Mouse (Mus musculus) bone marrow, adult 2 months (tissue): ENCODE data around the gene Fes. TPM values are rescaled to one million over a fixed set of nuclear protein-coding genes. Genes with fewer than 3 reads are reported as not detected.

Source experiments
- H3K27ac ChIP-seq: fragments of 200-500 bp; 2 replicates; pipeline ENCODE4 v1.5.1; 2012; ENCODE audit warnings: low read depth, mild to moderate bottlenecking, control low read depth, inconsistent platforms, low read length; ENCODE audit not compliant: control insufficient read depth, poor library complexity, insufficient read depth
- H3K4me1 ChIP-seq: fragments of 200-500 bp; 2 replicates; pipeline ENCODE4 v1.6.1; 2011; ENCODE audit warnings: low read length; ENCODE audit not compliant: control insufficient read depth, insufficient read depth
- H3K4me3 ChIP-seq: fragments of 200-500 bp; replicated peaks from 2 replicates; pipeline ENCODE3; 2011; ENCODE audit warnings: mild to moderate bottlenecking, low read depth, low read length, control low read depth; ENCODE audit not compliant: control insufficient read depth
- CTCF ChIP-seq: fragments of 200-500 bp; IDR thresholded peaks from 2 replicates; pipeline ENCODE4 v1.5.1; 2011; ENCODE audit warnings: low read length, control low read depth; ENCODE audit not compliant: control insufficient read depth, insufficient read depth
- POLR2A ChIP-seq: fragments of 200-500 bp; IDR thresholded peaks from 2 replicates; pipeline ENCODE4 v1.6.1; 2011; ENCODE audit warnings: low read depth, mild to moderate bottlenecking, control low read depth, low read length, borderline replicate concordance; ENCODE audit not compliant: control insufficient read depth
- WGBS: fragments of 180-500 bp; shearing (Covaris S2); methylation state at CpG from one replicate; pipeline ENCODE4 v1.1.7; 2018; 5-methylcytosine and 5-hydroxymethylcytosine counted together
- polyA plus RNA-seq: library from polyadenylated mRNA; stranded (reverse); fragments of >200 nt; gene quantifications from 2 replicates; pipeline ENCODE4 v1.2.4, GENCODE M21; 2011; ENCODE audit warnings: low replicate concordance; ENCODE audit not compliant: missing spikeins, insufficient read depth, insufficient read length

Gene Fes
- polyA plus RNA-seq: 143 and 311 TPM in 2 replicates

DNA sequence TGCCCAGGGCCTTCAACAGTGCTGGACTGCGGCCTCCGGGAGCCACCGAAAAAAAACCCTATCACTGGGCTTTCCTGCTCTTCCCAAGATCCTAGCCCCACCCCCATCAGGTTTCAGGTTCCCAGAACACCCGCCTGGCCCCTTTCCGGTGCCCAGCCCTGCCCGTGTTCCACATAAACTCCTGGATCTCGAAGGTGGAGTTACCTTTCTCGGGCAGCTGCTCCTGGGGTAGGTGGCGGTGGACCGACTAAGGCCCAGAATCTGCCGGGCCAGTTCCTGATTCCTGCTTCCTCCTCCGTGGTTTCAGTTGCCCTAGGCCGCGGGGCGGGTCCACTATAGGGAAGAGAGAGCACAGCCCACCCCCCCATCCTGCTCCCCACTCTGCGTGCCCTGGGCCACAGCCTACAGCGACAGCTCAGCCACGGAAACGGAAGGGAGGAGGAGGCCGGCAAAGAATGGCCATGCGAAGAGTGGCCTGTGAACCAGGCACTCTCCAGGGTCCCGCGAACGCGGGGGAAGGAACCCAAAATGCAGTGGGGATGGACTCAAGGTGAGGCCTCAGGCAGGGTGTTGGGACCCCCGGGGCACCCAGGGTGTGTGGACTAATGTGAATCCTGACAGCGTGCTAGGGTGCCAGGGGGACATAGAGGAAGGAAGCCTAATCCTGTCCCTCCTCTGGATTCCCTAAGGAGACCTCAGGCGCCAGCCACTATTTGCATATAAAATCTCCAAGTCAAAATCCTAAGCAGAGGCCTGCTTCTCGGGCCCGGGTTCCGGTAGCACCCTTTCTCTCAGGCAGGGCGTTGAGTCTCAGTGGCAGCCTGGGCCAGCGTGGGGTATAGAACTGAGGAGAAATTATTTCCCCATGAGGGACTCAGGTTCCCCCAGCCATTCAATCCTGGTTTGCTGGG, at the start of gene Fes:
TSS of gene Fes (minus strand) at position 314 of the 911 bp plus-strand sequence.
- Histone ChIP-seq H3K4me1 (peaks cover 6% of the 10 kb centered on the region; the same call in 1 of the 2 replicates), H3K27ac (peak within 1 kb of the TSS; percentile 94), H3K4me3 (peak within 1 kb of the TSS; percentile 88)
- 5% methylated on average over 33 of the region's 33 CpGs for WGBS
- TF ChIP-seq CTCF (no peak), POLR2A (peak; percentile 80; the same call in 1 of the 2 replicates)

DNA sequence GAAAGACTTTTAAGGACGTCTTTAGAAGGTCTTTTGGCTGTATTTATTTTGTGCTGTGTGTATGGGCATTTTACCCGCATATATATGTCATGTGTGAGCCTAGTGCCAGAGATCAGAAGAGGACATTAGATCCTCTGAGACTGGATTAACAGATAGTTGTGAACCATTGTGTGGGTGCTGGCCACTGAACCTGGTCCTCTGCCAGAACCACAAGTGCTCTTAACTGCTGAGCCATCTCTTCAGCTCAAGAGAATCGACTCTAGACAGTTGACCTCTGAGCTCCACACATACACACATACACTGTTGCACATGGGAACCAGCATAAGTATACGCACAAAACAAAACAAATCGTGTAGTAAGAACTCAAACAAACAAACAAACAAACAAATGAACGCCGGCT, 48.8 kb upstream of the Fes start:
- no peaks in the 10 kb centered on the region for H3K4me1 ChIP-seq
- H3K4me3 ChIP-seq: no peak overlapping the region
- no peak overlapping the region for H3K27ac ChIP-seq
- 74% methylated on average over 7 of the region's 7 CpGs for WGBS
- TF ChIP-seq CTCF (no peak), POLR2A (no peak)

DNA sequence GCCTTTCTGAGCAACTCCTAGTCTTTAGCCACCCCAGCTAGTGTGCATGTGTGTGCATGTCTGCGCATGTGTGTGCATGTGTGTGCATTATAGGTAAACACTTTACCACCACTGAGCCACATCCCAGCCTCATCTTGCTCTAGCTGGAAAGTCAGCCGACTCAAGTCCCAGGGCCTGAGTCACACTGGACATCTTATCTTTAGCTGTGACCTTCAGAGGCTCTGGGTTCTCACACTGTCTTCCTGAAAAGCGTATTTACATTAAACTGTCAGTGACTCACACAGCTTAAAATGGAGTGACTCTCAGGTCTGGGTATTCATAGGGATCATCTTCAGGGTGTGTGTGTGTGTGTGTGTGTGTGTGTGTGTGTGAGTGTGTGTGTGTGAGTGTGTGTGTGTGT, 47.8 kb upstream of the Fes start:
- no peak for TF ChIP-seq CTCF
- no peak for TF ChIP-seq POLR2A
- Histone ChIP-seq H3K27ac (no peak overlapping the region), H3K4me1 (no peaks in the 10 kb centered on the region), H3K4me3 (no peak overlapping the region)
- WGBS: 76% methylated on average over 3 of the region's 3 CpGs

DNA sequence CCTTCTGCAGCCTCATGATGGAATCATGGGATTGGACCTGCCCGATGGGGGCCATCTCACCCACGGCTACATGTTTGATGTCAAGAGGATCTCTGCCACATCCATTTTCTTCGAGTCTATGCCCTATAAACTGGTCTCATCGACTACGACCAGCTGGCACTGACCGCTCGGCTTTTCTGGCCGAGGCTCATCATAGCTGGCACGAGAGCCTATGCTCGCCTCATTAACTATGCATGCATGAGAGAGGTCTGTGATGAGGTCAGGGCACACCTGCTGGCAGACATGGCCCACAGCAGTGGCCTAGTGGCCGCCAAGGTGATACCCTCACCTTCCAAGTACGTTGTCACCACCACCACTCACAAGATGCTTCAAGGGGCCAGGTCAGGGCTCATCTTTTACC, 41.9 kb upstream of the Fes start:
- 89% methylated on average over 12 of the region's 12 CpGs for WGBS
- H3K27ac ChIP-seq: no peak overlapping the region
- H3K4me1 ChIP-seq: peaks cover 11% of the 10 kb centered on the region; the same call in 1 of the 2 replicates
- no peak overlapping the region for H3K4me3 ChIP-seq
- TF ChIP-seq CTCF (no peak), POLR2A (no peak)

DNA sequence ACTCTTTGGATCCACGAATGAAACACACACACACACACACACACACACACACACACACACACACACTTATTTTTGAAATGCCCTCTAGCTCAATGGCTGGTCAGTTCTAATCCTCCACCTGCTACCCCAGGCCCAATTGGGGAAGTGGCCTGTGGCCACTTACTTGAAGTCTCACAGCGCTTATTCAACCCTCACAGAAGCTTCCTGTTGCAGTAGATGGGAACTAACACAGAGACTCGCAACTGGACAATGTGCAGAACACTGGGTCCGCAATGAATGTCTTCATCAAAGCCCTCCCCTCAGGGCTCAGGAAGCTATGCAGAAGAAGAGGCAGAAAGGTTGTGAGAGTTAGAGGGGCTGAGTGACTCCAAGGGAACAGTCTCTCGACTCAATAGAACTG, 40.0 kb upstream of the Fes start:
- peaks cover 11% of the 10 kb centered on the region; the same call in 1 of the 2 replicates for H3K4me1 ChIP-seq
- TF ChIP-seq POLR2A (no peak), CTCF (no peak)
- WGBS: 20% methylated on average over 5 of the region's 5 CpGs
- H3K27ac ChIP-seq: peak overlapping the region; percentile 91; the same call in 1 of the 2 replicates
- H3K4me3 ChIP-seq: no peak overlapping the region

DNA sequence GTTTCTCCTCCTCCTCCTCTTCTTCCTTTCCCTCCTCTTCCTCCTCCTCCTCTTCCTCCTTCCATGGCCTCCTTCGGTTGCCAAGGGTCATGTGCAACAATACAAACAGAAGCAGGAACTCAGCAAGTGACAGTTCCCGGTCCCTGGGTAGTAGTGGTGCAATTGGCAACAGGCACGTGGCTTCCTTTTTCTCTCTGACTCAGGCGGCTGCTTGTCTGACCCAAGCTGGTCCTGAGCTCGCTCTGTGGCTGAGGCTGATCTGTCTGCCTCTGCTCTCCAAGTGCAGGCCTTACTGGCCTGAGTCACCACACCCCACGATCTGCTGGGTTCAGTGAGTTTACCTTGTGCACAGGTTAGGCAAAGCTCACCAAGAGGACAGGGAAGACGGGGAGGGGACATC, 38.6 kb upstream of the Fes start:
- peak overlapping the region; percentile 91 for H3K27ac ChIP-seq
- TF ChIP-seq CTCF (no peak), POLR2A (no peak; the same call in 1 of the 2 replicates)
- WGBS: 18% methylated on average over 7 of the region's 7 CpGs
- H3K4me1 ChIP-seq: peaks cover 11% of the 10 kb centered on the region; the same call in 1 of the 2 replicates
- peak overlapping the region; percentile 34 for H3K4me3 ChIP-seq

DNA sequence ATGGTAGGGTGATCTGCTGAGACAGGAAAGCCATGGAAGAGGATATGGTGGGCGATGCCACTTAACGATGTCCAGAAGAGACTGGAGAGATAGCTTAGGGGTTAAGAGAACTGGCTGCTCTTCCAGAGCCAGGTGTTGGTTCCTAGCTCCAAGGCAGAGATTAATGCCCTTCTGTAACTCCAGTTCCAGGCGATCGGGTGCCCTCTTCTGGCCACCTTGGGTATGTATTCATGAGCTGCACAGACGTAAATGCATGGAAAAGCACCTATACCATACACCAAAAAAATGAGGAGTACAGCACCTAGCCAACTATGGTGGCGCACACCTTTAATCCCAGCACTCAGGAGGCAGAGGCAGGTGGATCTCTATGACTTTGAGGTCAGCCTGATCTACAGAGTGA, 37.0 kb upstream of the Fes start:
- Histone ChIP-seq H3K4me3 (no peak overlapping the region), H3K4me1 (peaks cover 11% of the 10 kb centered on the region; the same call in 1 of the 2 replicates), H3K27ac (no peak overlapping the region)
- TF ChIP-seq CTCF (peak; percentile 54), POLR2A (no peak)
- WGBS: 87% methylated on average over 6 of the region's 6 CpGs

DNA sequence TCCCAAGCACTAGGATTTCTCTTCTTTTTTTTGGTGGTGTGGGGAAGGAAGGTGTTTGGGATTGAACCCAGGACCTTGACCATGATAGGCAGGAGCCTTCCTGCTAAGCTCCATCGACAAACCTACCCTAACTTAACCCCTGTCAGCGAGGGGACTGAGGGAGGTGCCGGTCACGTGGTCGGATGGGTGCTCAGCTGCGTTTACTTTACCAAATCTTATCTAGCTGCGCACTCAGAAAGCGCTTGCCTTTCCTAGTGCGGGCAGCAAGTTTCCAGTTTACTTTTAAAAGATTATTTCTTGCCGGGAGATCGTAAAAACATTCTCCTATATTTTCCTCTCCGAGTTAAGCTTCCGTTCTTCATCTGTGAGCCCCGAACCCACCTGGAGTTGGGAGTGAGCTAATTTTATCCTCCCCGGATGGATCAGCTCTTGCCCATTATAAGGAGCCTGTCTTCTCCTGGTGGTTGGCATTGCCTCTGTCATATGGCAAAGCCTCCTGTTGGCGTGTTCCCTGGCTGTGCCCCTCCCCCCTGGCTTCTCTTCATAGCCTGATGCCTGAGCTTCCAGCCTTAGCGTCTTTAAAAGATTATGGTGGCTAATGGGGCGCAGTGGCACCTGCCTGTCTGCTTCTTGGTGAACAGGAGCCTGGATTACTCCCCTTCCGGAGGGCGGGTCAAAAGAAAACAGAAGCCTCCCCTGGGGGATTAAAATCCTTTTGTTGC, 35.2 kb upstream of the Fes start:
- Histone ChIP-seq H3K27ac (peak overlapping the region; percentile 19; the same call in 1 of the 2 replicates), H3K4me1 (peaks cover 10% of the 10 kb centered on the region; the same call in 1 of the 2 replicates), H3K4me3 (no peak overlapping the region)
- TF ChIP-seq CTCF: no peak
- no peak for TF ChIP-seq POLR2A
- 38% methylated on average over 20 of the region's 20 CpGs for WGBS
